Mouse (Mus musculus) spleen, adult 2 months (tissue): ENCODE results near the gene Sh3glb1.

Source experiments
- CTCF ChIP-seq: fragments of 200-500 bp; IDR thresholded peaks from 2 replicates; pipeline ENCODE4 v1.5.1; 2011; ENCODE audit warnings: mild to moderate bottlenecking, inconsistent platforms; ENCODE audit not compliant: insufficient read depth, insufficient read length, insufficient replicate concordance; ENCODE audit errors: extremely low read depth
- POLR2A ChIP-seq: fragments of 200-500 bp; IDR thresholded peaks from 2 replicates; pipeline ENCODE4 v1.6.1; 2011; ENCODE audit warnings: low read depth, low read length, inconsistent platforms

DNA sequence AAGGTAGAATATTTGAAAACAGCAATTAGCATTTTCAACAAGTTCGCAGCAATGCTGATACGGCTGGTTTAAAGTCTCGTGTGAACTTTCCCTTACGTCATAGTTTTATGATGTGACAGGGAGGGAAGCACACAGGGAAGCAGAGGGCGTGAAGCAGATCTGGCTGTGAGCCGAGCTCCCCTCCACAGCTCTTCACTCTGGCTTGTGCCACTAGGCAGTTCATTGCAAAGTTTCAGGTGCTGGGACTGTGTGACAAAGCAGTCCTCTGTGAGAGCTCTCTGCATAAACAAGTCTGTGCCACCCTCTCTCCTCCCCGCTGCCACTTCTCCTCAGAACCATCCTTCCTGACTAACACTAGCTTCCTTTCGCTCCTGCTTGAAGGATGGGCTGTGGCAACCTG, 31.9 kb downstream of the Sh3glb1 start:
- TF ChIP-seq POLR2A (no peak), CTCF (no peak)
